In the genomic region with DNA sequence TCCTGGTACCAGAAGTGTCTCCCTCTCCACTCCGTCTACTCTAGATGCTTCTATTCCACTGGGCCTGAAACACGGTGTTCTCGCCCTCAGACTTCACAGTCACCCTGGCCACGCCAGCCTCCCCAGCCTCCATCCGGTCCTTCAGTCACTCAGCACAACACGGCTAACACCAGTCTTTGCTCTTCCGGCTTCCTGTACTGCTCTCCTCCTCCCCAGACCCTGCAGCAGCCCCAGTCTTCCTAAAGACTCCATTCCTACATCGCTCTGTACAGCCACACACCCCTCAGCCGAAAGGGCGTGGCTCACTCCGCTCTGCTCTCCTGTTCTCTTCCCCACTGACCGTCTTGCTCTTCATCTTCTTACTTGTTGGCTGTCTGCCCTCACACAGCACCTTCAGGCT, we compare ENCODE assay signal across 22 mouse cellular contexts. TPM values are rescaled to one million over a fixed set of nuclear protein-coding genes. Genes with fewer than 3 reads are reported as not detected.
A peak's percentile ranks its signal among the peaks of the same experiment; 100 is the strongest.
DNase-seq lines count a peak whose midpoint lies in the region; ATAC-seq and TF ChIP-seq lines count a peak whose summit lies in the region.
"Had no signal": no experiment of that assay in that cellular context is flagged by ENCODE, and none has a peak within 500 bp of the region (broad histone marks: within the 10 kb centered on the region; RNA-seq: fewer than 3 reads in every experiment).

No protein-coding gene starts in this region.

- no peak overlapping the region for H3K4me3 ChIP-seq in heart, embryonic 10.5 days
- H3K4me3 ChIP-seq in thymus, adult 2 months (ENCODE audit: control insufficient read depth, insufficient read depth, low read length) = no peak overlapping the region
- no peak overlapping the region for H3K4me3 ChIP-seq in intestine, embryonic 15.5 days (replicated peaks)
- H3K4me3 ChIP-seq: embryonic facial prominence, embryonic 15.5 days; forebrain, embryonic 13.5 days; heart, embryonic 12.5 days; layer of hippocampus, adult 2 months; left cerebral cortex, adult 2 months; limb, embryonic 12.5 days had no signal

- peak; percentile 15; the same call in 1 of the 2 replicates for ATAC-seq in megakaryocyte, adult 5-6 weeks (ENCODE audit: poor library complexity, severe bottlenecking)
- ATAC-seq in intestine, embryonic 15.5 days = no peak
- ATAC-seq: forebrain, embryonic 13.5 days; intestine, embryonic 16.5 days had no signal

- H3K27ac ChIP-seq in heart, embryonic 10.5 days = peak overlapping the region; percentile 23; the same call in 1 of the 2 replicates
- peak overlapping the region; percentile 47 for H3K27ac ChIP-seq in thymus, adult 2 months (ENCODE audit: control insufficient read depth, insufficient read depth, low read length)
- H3K27ac ChIP-seq in intestine, embryonic 15.5 days = no peak overlapping the region
- H3K27ac ChIP-seq: embryonic facial prominence, embryonic 15.5 days; kidney, postnatal 0 days; layer of hippocampus, adult 2 months; left cerebral cortex, adult 2 months; limb, embryonic 12.5 days; liver, embryonic 14.5 days had no signal

- no peaks in the 10 kb centered on the region for H3K36me3 ChIP-seq in heart, embryonic 10.5 days
- no peaks in the 10 kb centered on the region for H3K36me3 ChIP-seq in thymus, adult 2 months (ENCODE audit: control insufficient read depth, insufficient read depth, low read length)
- no peaks in the 10 kb centered on the region for H3K36me3 ChIP-seq in intestine, embryonic 15.5 days
- H3K36me3 ChIP-seq: embryonic facial prominence, embryonic 15.5 days; heart, embryonic 12.5 days; limb, embryonic 12.5 days had no signal

- DNase-seq in heart, embryonic 10.5 days (ENCODE audit: low spot score) = no peak
- DNase-seq in heart, adult 18-20 months = no peak
- no peak for DNase-seq in thymus, adult 2 months
- DNase-seq in thymus, postnatal 0 days (ENCODE audit: low spot score) = no peak
- no peak for DNase-seq in layer of hippocampus, postnatal 25 days (ENCODE audit: extremely low spot score in 1 of 2, low spot score in 1 of 2)
- no peak for DNase-seq in adrenal gland, postnatal 14 days
- DNase-seq: adrenal gland, adult 2 months; cerebellum, postnatal 10 days; gastrocnemius, postnatal 25 days; spleen, adult 18-20 months; thymus, postnatal 36 days had no signal

- H3K27me3 ChIP-seq in heart, embryonic 10.5 days (ENCODE audit: insufficient read depth, poor library complexity, severe bottlenecking) = 0 out of 2 replicates have a peak, but pooled peaks cover 6% of the 10 kb centered on the region
- H3K27me3 ChIP-seq in thymus, adult 2 months (ENCODE audit: control insufficient read depth, insufficient read depth, low read length) = no peaks in the 10 kb centered on the region
- no peaks in the 10 kb centered on the region for H3K27me3 ChIP-seq in intestine, embryonic 15.5 days (replicated peaks)
- H3K27me3 ChIP-seq: embryonic facial prominence, embryonic 15.5 days; forebrain, embryonic 13.5 days; heart, embryonic 12.5 days; limb, embryonic 12.5 days had no signal

- H3K4me2 ChIP-seq in intestine, embryonic 15.5 days (replicated peaks) = no peak overlapping the region
- H3K4me2 ChIP-seq: embryonic facial prominence, embryonic 15.5 days; forebrain, embryonic 13.5 days; heart, embryonic 12.5 days; limb, embryonic 12.5 days had no signal

- no peak overlapping the region for H3K9ac ChIP-seq in intestine, embryonic 15.5 days
- H3K9ac ChIP-seq: embryonic facial prominence, embryonic 15.5 days; forebrain, embryonic 13.5 days; heart, embryonic 12.5 days; limb, embryonic 12.5 days; liver, embryonic 14.5 days had no signal

- TF ChIP-seq POLR2A in thymus, adult 2 months (IDR thresholded peaks at IDR 0.05; ENCODE audit: control insufficient read depth, extremely low read depth, insufficient read depth, low read length, poor library complexity) = no peak

- TF ChIP-seq CTCF in thymus, adult 2 months (IDR thresholded peaks at IDR 0.05; ENCODE audit: borderline replicate concordance, control insufficient read depth, extremely low read depth, insufficient read depth, low read length, poor library complexity) = no peak

- H3K9me3 ChIP-seq in heart, embryonic 10.5 days = no peaks in the 10 kb centered on the region
- H3K9me3 ChIP-seq in intestine, embryonic 15.5 days = no peaks in the 10 kb centered on the region
- H3K9me3 ChIP-seq: embryonic facial prominence, embryonic 15.5 days; forebrain, embryonic 13.5 days; heart, embryonic 12.5 days; limb, embryonic 12.5 days had no signal

- 76% methylated on average over 12 of the region's 12 CpGs for WGBS in heart, embryonic 10.5 days
- 58% methylated on average over 12 of the region's 12 CpGs for WGBS in thymus, adult 2 months
- WGBS in intestine, embryonic 15.5 days = 78% methylated on average over 12 of the region's 12 CpGs

- H3K4me1 ChIP-seq in heart, embryonic 10.5 days = peaks cover 67% of the 10 kb centered on the region
- H3K4me1 ChIP-seq in thymus, adult 2 months (replicated peaks; ENCODE audit: control insufficient read depth, insufficient read depth, low read length) = peaks cover 78% of the 10 kb centered on the region
- H3K4me1 ChIP-seq in intestine, embryonic 15.5 days (replicated peaks) = peaks cover 22% of the 10 kb centered on the region

RNA-seq across cellular contexts. Expression of gene Prex1, which starts 39.7 kb away (rescaled TPM):
- 10.9 and 13.2 TPM in 2 replicates for polyA plus RNA-seq in heart, embryonic 10.5 days (2016; fragmentation: Nextera tagmentation; extraction: Ambion mirVana)
- 1 to 10 TPM; 5.1 to 6.8 TPM for total RNA-seq in heart, adult 18-20 months (2021)
- polyA plus RNA-seq in thymus, adult 2 months (2012; rRNA removed) = 264 and 297 TPM in 2 replicates
- polyA plus RNA-seq in thymus, postnatal 0 days (2015; fragmentation: Nextera tagmentation; extraction: Ambion mirVana) = 41.9 and 49.8 TPM in 2 replicates
- total RNA-seq in megakaryocyte, adult 5-6 weeks (2015) = 75.3 and 85.4 TPM in 2 replicates
- total RNA-seq in megakaryocyte, adult 5-6 weeks (2017) = 61.1 and 73.3 TPM in 2 replicates
- polyA plus RNA-seq in intestine, embryonic 15.5 days (2015; fragmentation: Nextera tagmentation; extraction: Ambion mirVana) = 9.6 and 10.6 TPM in 2 replicates
- total RNA-seq in layer of hippocampus, postnatal 25 days (2021) = 10 to 100 TPM; 75.4 to 85.2 TPM
- 13.6 and 18.6 TPM in 2 replicates for total RNA-seq in adrenal gland, postnatal 14 days (2021)
